Mouse (Mus musculus): ENCODE data around the gene Hsp90b1. TPM values are rescaled to one million over a fixed set of nuclear protein-coding genes. Genes with fewer than 3 reads are reported as not detected.
"Not testable (repeated sequence)": the region's sequence is repeated elsewhere in the genome, so short reads cannot be mapped to it uniquely, and the experiment has no call there.

Hsp90b1 gene
- total and polyA plus RNA-seq, 3 experiments, result 635 to 1,160 (median 799) TPM

DNA sequence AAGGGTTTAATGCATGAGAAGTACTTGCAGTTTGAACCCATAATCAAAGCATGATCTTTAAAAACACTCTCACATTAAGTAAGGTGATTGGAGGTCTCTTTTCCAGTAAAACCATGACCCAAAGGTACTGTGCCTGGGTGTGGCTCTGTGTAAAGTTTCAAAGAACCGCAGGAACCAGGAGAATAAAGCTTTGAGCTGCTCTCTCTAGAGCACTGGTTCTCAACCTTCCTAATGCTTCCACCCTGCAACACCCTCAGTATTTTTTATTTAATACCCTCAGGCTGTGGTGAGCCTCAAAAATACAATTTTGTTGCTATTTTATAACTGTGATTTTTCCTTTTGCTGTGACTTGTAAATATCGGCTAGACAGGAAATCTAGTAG is 20.5 kb downstream of the Hsp90b1 start:
- in situ Hi-C loops (cut with MboI; ENCODE audit: low pct_ligation_motif_present, low pct_unique_long_range_greater_than_20kb, low sequenced_read_pairs); H3K9ac ChIP-seq (ENCODE audit: insufficient read depth, low read depth); H3K27ac ChIP-seq (ENCODE audit: insufficient read depth, low read depth); dilution Hi-C loops (cut with MboI; ENCODE audit: extremely low pct_ligation_motif_present, extremely low pct_unique_long_range_greater_than_20kb, low sequenced_read_pairs); H3K27me3 ChIP-seq (replicated peaks); H3K9me3 ChIP-seq (replicated peaks; ENCODE audit: low read length); H3K79me2 ChIP-seq (replicated peaks; ENCODE audit: control insufficient read depth, extremely low read depth, insufficient read depth, poor library complexity, severe bottlenecking); H3K4me3 ChIP-seq (replicated peaks in 1 of 3; ENCODE audit: low read depth in 2 of 3, low read length in 2 of 3, poor library complexity in 1 of 3); DNase-seq (ENCODE audit: extremely low read depth); H3K36me3 ChIP-seq (replicated peaks in 1 of 2; ENCODE audit: control insufficient read depth in 1 of 2, insufficient read depth in 1 of 2, low read length in 1 of 2): not testable (repeated sequence)
- Histone ChIP-seq H3K4me1 (ENCODE audit: control insufficient read depth in 1 of 2, insufficient read depth in 2 of 2) (peaks cover 0 to 11% of the 10 kb centered on the region in 2 experiments; a peak in 1 of 4 replicates), H3K4me2 (ENCODE audit: insufficient read depth, low read depth, poor library complexity, severe bottlenecking) (peak overlapping the region; percentile 14; the same call in 1 of the 2 replicates)

DNA sequence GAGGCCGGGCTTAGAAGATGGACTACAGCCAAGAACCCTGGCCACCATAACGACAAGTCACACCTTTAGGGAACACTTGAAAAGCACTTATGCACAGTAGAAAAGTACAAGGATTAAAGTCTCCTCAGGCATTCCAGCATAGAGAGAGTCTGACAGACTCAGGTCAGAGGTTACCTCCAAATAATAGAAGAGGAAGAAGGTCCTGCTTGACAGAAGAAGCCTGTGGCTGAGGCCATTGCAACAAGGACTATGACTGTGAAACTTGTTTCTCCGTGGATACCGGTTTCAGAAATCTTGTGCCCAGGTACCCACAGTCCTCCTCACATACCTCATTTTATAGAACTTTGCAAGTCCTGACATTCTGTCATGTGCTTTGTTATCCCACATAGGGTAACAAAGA is 34.8 kb downstream of the Hsp90b1 start:
- in situ Hi-C loops (cut with MboI; ENCODE audit: low pct_ligation_motif_present, low pct_unique_long_range_greater_than_20kb, low sequenced_read_pairs); H3K4me2 ChIP-seq (ENCODE audit: insufficient read depth, low read depth, poor library complexity, severe bottlenecking): not testable (repeated sequence)

More for the DNA sequence above, 34.8 kb downstream of the Hsp90b1 start:
- H3K36me3 ChIP-seq (replicated peaks in 1 of 2; ENCODE audit: control insufficient read depth in 1 of 2, insufficient read depth in 1 of 2, low read length in 1 of 2); DNase-seq (ENCODE audit: extremely low read depth); H3K27me3 ChIP-seq (replicated peaks); H3K9me3 ChIP-seq (replicated peaks; ENCODE audit: low read length); dilution Hi-C loops (cut with MboI; ENCODE audit: extremely low pct_ligation_motif_present, extremely low pct_unique_long_range_greater_than_20kb, low sequenced_read_pairs); H3K4me3 ChIP-seq (replicated peaks in 1 of 3; ENCODE audit: low read depth in 2 of 3, low read length in 2 of 3, poor library complexity in 1 of 3); H3K27ac ChIP-seq (ENCODE audit: insufficient read depth, low read depth); H3K4me1 ChIP-seq (ENCODE audit: control insufficient read depth in 1 of 2, insufficient read depth in 2 of 2); H3K9ac ChIP-seq (ENCODE audit: insufficient read depth, low read depth); H3K79me2 ChIP-seq (replicated peaks; ENCODE audit: control insufficient read depth, extremely low read depth, insufficient read depth, poor library complexity, severe bottlenecking): not testable (repeated sequence)

Other genes with a start within 250 kb of the Hsp90b1 start
- gene Syn3, start 206.6 kb downstream of the Hsp90b1 start, total RNA-seq (2012; rRNA removed), result 3.7 and 8.9 TPM in 2 replicates
- 2.6 and 2.8 TPM in 2 replicates for gene Syn3, start 206.6 kb downstream of the Hsp90b1 start, total RNA-seq (2014; rRNA removed)
- 5.6 and 5.9 TPM in 2 replicates for gene Syn3, start 206.6 kb downstream of the Hsp90b1 start, polyA plus RNA-seq (2012; ENCODE audit: insufficient read length, low read depth)
- gene Ttc41, start 302 bp upstream of the Hsp90b1 start, total RNA-seq (2012; rRNA removed), result 4.0 and 4.4 TPM in 2 replicates
- gene Ttc41, start 302 bp upstream of the Hsp90b1 start, total RNA-seq (2014; rRNA removed), result 3.6 and 4.2 TPM in 2 replicates
- gene Ttc41, start 302 bp upstream of the Hsp90b1 start, polyA plus RNA-seq (2012; ENCODE audit: insufficient read length, low read depth), result 3.3 and 3.6 TPM in 2 replicates
- 1.2 and 2.0 TPM in 2 replicates for gene Gm49358, start 58.5 kb upstream of the Hsp90b1 start, total RNA-seq (2012; rRNA removed)
- gene Gm49358, start 58.5 kb upstream of the Hsp90b1 start, total RNA-seq (2014; rRNA removed), result not detected in 2 replicates
- gene Gm49358, start 58.5 kb upstream of the Hsp90b1 start, polyA plus RNA-seq (2012; ENCODE audit: insufficient read length, low read depth), result 3.8 TPM in 1 of 2 replicates, not detected in the other
- gene Nt5dc3, start 73.5 kb upstream of the Hsp90b1 start, total RNA-seq (2012; rRNA removed), result 4.6 and 7.1 TPM in 2 replicates
- 6.0 and 6.5 TPM in 2 replicates for gene Nt5dc3, start 73.5 kb upstream of the Hsp90b1 start, total RNA-seq (2014; rRNA removed)
- gene Nt5dc3, start 73.5 kb upstream of the Hsp90b1 start, polyA plus RNA-seq (2012; ENCODE audit: insufficient read length, low read depth), result 15.0 and 15.9 TPM in 2 replicates